Mouse (Mus musculus) intestine, embryonic 14.5 days (tissue): Measurements from ENCODE around the gene Camta1. TPM values are rescaled to one million over a fixed set of nuclear protein-coding genes. Genes with fewer than 3 reads are reported as not detected.

Experiments used
- ATAC-seq: fragments of 200-750 bp; cut with Nextera tagmentation; replicated peaks from 2 replicates; pipeline ENCODE4 v1.8.0; 2017; ENCODE audit warnings: low read depth, moderate number of reproducible peaks, moderate TSS enrichment, moderate library complexity; ENCODE audit not compliant: low FRiP score, low TSS enrichment
- DNase-seq: peaks from one replicate; pipeline ENCODE4 v3.0.0-alpha.2; 2018; ENCODE audit warnings: low spot score
- H3K27ac ChIP-seq: fragments of 300-500 bp; sonication (generic); 2 replicates; pipeline ENCODE4 v1.5.1; 2014; ENCODE audit warnings: low read depth, mild to moderate bottlenecking, control low read depth
- H3K27me3 ChIP-seq: fragments of 300-500 bp; sonication (generic); replicated peaks from 2 replicates; pipeline ENCODE4 v1.6.1; 2014; ENCODE audit warnings: low read length, control low read depth; ENCODE audit not compliant: control insufficient read depth, insufficient read depth
- H3K36me3 ChIP-seq: fragments of 300-500 bp; sonication (generic); 2 replicates; pipeline ENCODE4 v1.6.1; 2014; ENCODE audit warnings: low read length, control low read depth; ENCODE audit not compliant: control insufficient read depth, insufficient read depth
- H3K4me1 ChIP-seq: fragments of 300-500 bp; sonication (generic); replicated peaks from 2 replicates; pipeline ENCODE4 v1.6.1; 2014; ENCODE audit warnings: low read length, control low read depth, mixed read lengths; ENCODE audit not compliant: control insufficient read depth, insufficient read depth
- H3K4me2 ChIP-seq: fragments of 300-500 bp; sonication (generic); 2 replicates; pipeline ENCODE4 v1.6.1; 2014; ENCODE audit warnings: low read length
- H3K4me3 ChIP-seq: fragments of 300-500 bp; sonication (generic); 2 replicates; pipeline ENCODE4 v1.5.1; 2014; ENCODE audit warnings: low read depth, low read length, control low read depth, mixed read lengths
- H3K9ac ChIP-seq: fragments of 300-500 bp; sonication (generic); 2 replicates; pipeline ENCODE4 v1.6.1; 2014; ENCODE audit warnings: mild to moderate bottlenecking, low read length
- H3K9me3 ChIP-seq: fragments of 300-500 bp; sonication (generic); 2 replicates; pipeline ENCODE4 v1.6.1; 2016; ENCODE audit warnings: low read length, control low read depth; ENCODE audit not compliant: control insufficient read depth
- WGBS: fragments of 180-500 bp; shearing (Covaris S2); extraction: QIAGEN DNeasy Blood & Tissue Kit; methylation state at CpG from one replicate; pipeline ENCODE4 v1.1.7; 2014; 5-methylcytosine and 5-hydroxymethylcytosine counted together
- polyA plus RNA-seq: library from polyadenylated mRNA; unstranded; fragments of >200 nt; fragmentation: Nextera tagmentation; extraction: Ambion mirVana; gene quantifications from 2 replicates; pipeline ENCODE4 v1.2.1, GENCODE M21; 2014

The Camta1 gene
- polyA plus RNA-seq, 1 experiment from 2014 or later, result 88.1 TPM

GRCm38 (mm10) chr4:151105886-151106285 is 755.8 kb downstream of the Camta1 start:
- no peak for ATAC-seq
- Histone ChIP-seq H3K27ac (no peak overlapping the region), H3K36me3 (no peaks in the 10 kb centered on the region), H3K9ac (no peak overlapping the region), H3K9me3 (peaks cover 8% of the 10 kb centered on the region), H3K4me3 (no peak overlapping the region), H3K27me3 (peaks cover 21% of the 10 kb centered on the region), H3K4me1 (peaks cover 5% of the 10 kb centered on the region; the same call in 1 of the 2 replicates), H3K4me2 (no peak overlapping the region)
- no peak for DNase-seq
- WGBS, result 75% methylated on average over 6 of the region's 6 CpGs

- ATAC-seq (no peak), DNase-seq (no peak)
- Histone ChIP-seq H3K4me1 (peaks cover 5% of the 10 kb centered on the region; the same call in 1 of the 2 replicates), H3K27ac (no peak overlapping the region), H3K4me3 (no peak overlapping the region), H3K36me3 (no peaks in the 10 kb centered on the region), H3K27me3 (peaks cover 18% of the 10 kb centered on the region), H3K4me2 (no peak overlapping the region), H3K9ac (no peak overlapping the region), H3K9me3 (peaks cover 8% of the 10 kb centered on the region)
- 78% methylated on average over 10 of the region's 10 CpGs for WGBS
Measured at GRCm38 (mm10) chr4:151104147-151104546, 757.5 kb downstream of the Camta1 start.

- Histone ChIP-seq H3K9me3 (peaks cover 8% of the 10 kb centered on the region), H3K9ac (no peak overlapping the region), H3K4me1 (peaks cover 5% of the 10 kb centered on the region; the same call in 1 of the 2 replicates), H3K36me3 (no peaks in the 10 kb centered on the region), H3K27me3 (peaks cover 18% of the 10 kb centered on the region), H3K4me3 (no peak overlapping the region), H3K4me2 (no peak overlapping the region), H3K27ac (no peak overlapping the region)
- no peak for DNase-seq
- WGBS, result 82% methylated on average over 11 of the region's 11 CpGs
- no peak for ATAC-seq
Measured at GRCm38 (mm10) chr4:151103646-151104045, 758.0 kb downstream of the Camta1 start.

DNA sequence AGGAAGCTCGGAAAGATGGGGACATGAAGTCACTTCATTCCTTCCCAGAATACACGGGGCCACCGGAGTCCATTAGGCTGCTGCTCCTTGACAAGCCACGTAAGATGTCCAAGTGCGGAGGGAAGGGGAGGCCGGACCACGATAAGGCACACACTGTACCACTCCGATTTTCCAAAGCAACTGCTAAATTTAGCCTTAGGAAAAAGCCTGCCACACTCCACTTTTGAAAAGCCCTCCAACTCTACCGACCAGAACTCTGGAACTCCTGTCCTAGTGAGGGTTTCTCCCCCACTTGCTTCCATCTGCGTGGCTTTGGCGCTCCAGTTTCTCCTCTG is 764.6 kb downstream of the Camta1 start:
- ATAC-seq, result no peak
- 84% methylated on average over 11 of the region's 11 CpGs for whole genome bisulfite sequencing
- no peak overlapping the region for H3K4me2 ChIP-seq
- H3K27me3 ChIP-seq, result no peaks in the 10 kb centered on the region
- H3K9me3 ChIP-seq, result peaks cover 8% of the 10 kb centered on the region
- no peaks in the 10 kb centered on the region for H3K36me3 ChIP-seq
- H3K4me3 ChIP-seq, result no peak overlapping the region
- no peak overlapping the region for H3K27ac ChIP-seq
- no peak for DNase-seq
- H3K4me1 ChIP-seq, result no peaks in the 10 kb centered on the region; the same call in 1 of the 2 replicates
- no peak overlapping the region for H3K9ac ChIP-seq

GRCm38 (mm10) chr4:151096334-151097103 is 765.2 kb downstream of the Camta1 start:
- no peak overlapping the region for H3K4me3 ChIP-seq
- no peaks in the 10 kb centered on the region for H3K36me3 ChIP-seq
- no peak for DNase-seq
- H3K9ac ChIP-seq, result no peak overlapping the region
- no peaks in the 10 kb centered on the region; the same call in 1 of the 2 replicates for H3K4me1 ChIP-seq
- 81% methylated on average over 18 of the region's 18 CpGs for WGBS
- H3K9me3 ChIP-seq, result peaks cover 4% of the 10 kb centered on the region
- no peaks in the 10 kb centered on the region for H3K27me3 ChIP-seq
- H3K4me2 ChIP-seq, result no peak overlapping the region
- H3K27ac ChIP-seq, result no peak overlapping the region
- ATAC-seq, result no peak

DNA sequence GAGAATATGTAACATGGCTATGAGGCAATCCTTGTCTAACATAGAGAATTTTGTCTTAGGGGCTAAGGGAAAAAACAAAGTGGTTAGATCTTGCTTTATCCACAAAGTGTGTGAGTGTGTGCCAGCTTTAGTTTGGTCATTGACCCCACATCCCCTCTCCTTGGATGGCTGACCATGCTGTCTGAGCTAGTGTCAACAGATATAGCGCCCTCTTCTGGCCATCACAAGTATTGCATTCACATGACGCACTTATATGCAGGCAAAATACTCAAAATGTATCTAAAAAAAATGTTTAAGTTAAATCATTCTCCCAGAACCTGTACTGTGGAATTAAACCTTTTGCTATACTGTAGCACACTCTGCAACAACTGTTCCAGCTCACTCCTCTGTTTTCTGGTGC is 766.5 kb downstream of the Camta1 start:
- H3K9me3 ChIP-seq, result no peaks in the 10 kb centered on the region
- no peaks in the 10 kb centered on the region; the same call in 1 of the 2 replicates for H3K4me1 ChIP-seq
- 47% methylated on average over 2 of the region's 2 CpGs for WGBS
- H3K4me3 ChIP-seq, result no peak overlapping the region
- ATAC-seq, result no peak
- H3K4me2 ChIP-seq, result no peak overlapping the region
- no peak overlapping the region for H3K9ac ChIP-seq
- H3K27ac ChIP-seq, result no peak overlapping the region
- DNase-seq, result peak; percentile 54
- no peaks in the 10 kb centered on the region for H3K27me3 ChIP-seq
- H3K36me3 ChIP-seq, result no peaks in the 10 kb centered on the region

DNA sequence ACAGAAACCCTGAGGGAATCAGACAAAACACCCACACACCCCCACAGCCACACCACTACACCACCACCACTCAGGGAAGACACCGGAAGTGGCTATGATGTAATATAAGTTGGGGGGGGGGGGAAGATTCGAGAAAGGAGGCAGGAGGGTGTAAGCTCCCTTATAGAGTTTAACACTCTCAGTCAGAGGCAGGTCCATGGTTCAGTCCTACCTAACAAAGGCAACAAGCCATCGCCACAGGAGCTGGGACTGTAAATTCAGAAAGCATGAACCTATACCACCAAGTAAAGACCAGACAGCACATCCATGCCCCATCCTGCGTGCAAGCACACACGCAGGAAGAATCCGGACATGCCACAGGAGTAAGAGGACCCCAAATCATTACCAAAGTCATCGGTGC is 772.4 kb downstream of the Camta1 start, which contains the start of gene Gm13090:
TSS of gene Gm13090 (plus strand) at position 301 of the 400 bp plus-strand sequence.
- Histone ChIP-seq H3K4me3 (no peak within 1 kb of the TSS), H3K4me2 (no peak within 1 kb of the TSS), H3K4me1 (no peaks in the 10 kb centered on the region; the same call in 1 of the 2 replicates), H3K27me3 (no peaks in the 10 kb centered on the region), H3K9ac (no peak within 1 kb of the TSS), H3K9me3 (no peaks in the 10 kb centered on the region), H3K36me3 (no peaks in the 10 kb centered on the region), H3K27ac (no peak within 1 kb of the TSS)
- 87% methylated on average over 7 of the region's 7 CpGs for WGBS
- no peak for DNase-seq
- ATAC-seq, result no peak

- DNase-seq, result no peak
- Histone ChIP-seq H3K36me3 (no peaks in the 10 kb centered on the region), H3K27ac (no peak overlapping the region), H3K4me2 (no peak overlapping the region), H3K9ac (no peak overlapping the region), H3K27me3 (no peaks in the 10 kb centered on the region), H3K4me3 (no peak overlapping the region), H3K9me3 (no peaks in the 10 kb centered on the region), H3K4me1 (no peaks in the 10 kb centered on the region)
- no peak for ATAC-seq
- 91% methylated on average over 14 of the region's 14 CpGs for WGBS
Measured at GRCm38 (mm10) chr4:151088819-151089218, 772.9 kb downstream of the Camta1 start.

- 97% methylated on average over 1 of the region's 1 CpGs for WGBS
- H3K36me3 ChIP-seq, result no peaks in the 10 kb centered on the region
- H3K9ac ChIP-seq, result no peak overlapping the region
- no peaks in the 10 kb centered on the region for H3K4me1 ChIP-seq
- H3K9me3 ChIP-seq, result no peaks in the 10 kb centered on the region
- H3K27ac ChIP-seq, result no peak overlapping the region
- no peak overlapping the region for H3K4me2 ChIP-seq
- no peak overlapping the region for H3K4me3 ChIP-seq
- no peak for ATAC-seq
- no peaks in the 10 kb centered on the region for H3K27me3 ChIP-seq
- no peak for DNase-seq
Measured at GRCm38 (mm10) chr4:151087358-151087757, 774.3 kb downstream of the Camta1 start.
